ENCODE assay signal across 8 mouse cellular contexts in genomic region chr7:80171345-80171744, GRCm38 (mm10). TPM values are rescaled to one million over a fixed set of nuclear protein-coding genes. Genes with fewer than 3 reads are reported as not detected.
DNase-seq lines count a peak whose midpoint lies in the region; ATAC-seq and TF ChIP-seq lines count a peak whose summit lies in the region.

No protein-coding gene starts in this region.

- peak overlapping the region; percentile 9; the same call in 1 of the 2 replicates for H3K27ac ChIP-seq in kidney, postnatal 0 days
- H3K27ac ChIP-seq in intestine, postnatal 0 days (ENCODE audit: low read depth, low read length), result peak overlapping the region; percentile 73; the same call in 1 of the 2 replicates
- H3K27ac ChIP-seq in midbrain, embryonic 16.5 days (ENCODE audit: low read length), result peak overlapping the region; percentile 61; the same call in 1 of the 2 replicates

- no peak overlapping the region for H3K4me3 ChIP-seq in kidney, postnatal 0 days (replicated peaks; ENCODE audit: low read depth, low read length)
- no peak overlapping the region for H3K4me3 ChIP-seq in intestine, postnatal 0 days (ENCODE audit: low read depth, low read length)
- H3K4me3 ChIP-seq in midbrain, embryonic 16.5 days (ENCODE audit: low read depth, low read length), result no peak overlapping the region

- no peaks in the 10 kb centered on the region for H3K36me3 ChIP-seq in kidney, postnatal 0 days (ENCODE audit: insufficient read depth, low read length)
- no peaks in the 10 kb centered on the region for H3K36me3 ChIP-seq in intestine, postnatal 0 days (ENCODE audit: control insufficient read depth, insufficient read depth)
- no peaks in the 10 kb centered on the region for H3K36me3 ChIP-seq in midbrain, embryonic 16.5 days (ENCODE audit: control insufficient read depth, insufficient read depth, low read length)

- no peaks in the 10 kb centered on the region for H3K9me3 ChIP-seq in kidney, postnatal 0 days (replicated peaks; ENCODE audit: low read length)
- no peaks in the 10 kb centered on the region for H3K9me3 ChIP-seq in intestine, postnatal 0 days (ENCODE audit: control insufficient read depth)
- no peaks in the 10 kb centered on the region for H3K9me3 ChIP-seq in midbrain, embryonic 16.5 days (replicated peaks; ENCODE audit: control insufficient read depth, low read length, poor library complexity, severe bottlenecking)

- no peaks in the 10 kb centered on the region for H3K27me3 ChIP-seq in kidney, postnatal 0 days (ENCODE audit: insufficient read depth, low read length)
- no peaks in the 10 kb centered on the region for H3K27me3 ChIP-seq in intestine, postnatal 0 days (replicated peaks; ENCODE audit: control insufficient read depth, insufficient read depth, low read length)
- no peaks in the 10 kb centered on the region for H3K27me3 ChIP-seq in midbrain, embryonic 16.5 days (ENCODE audit: control insufficient read depth, insufficient read depth, low read depth, low read length)

- 0 out of 2 replicates have a peak, but pooled peaks cover 3% of the 10 kb centered on the region for H3K4me1 ChIP-seq in kidney, postnatal 0 days (replicated peaks; ENCODE audit: insufficient read depth, low read length)
- H3K4me1 ChIP-seq in intestine, postnatal 0 days (replicated peaks; ENCODE audit: control insufficient read depth, insufficient read depth, low read length), result peaks cover 10% of the 10 kb centered on the region; the same call in 1 of the 2 replicates
- 0 out of 2 replicates have a peak, but pooled peaks cover 5% of the 10 kb centered on the region for H3K4me1 ChIP-seq in midbrain, embryonic 16.5 days (ENCODE audit: control insufficient read depth, insufficient read depth, low read length)

- no peak overlapping the region for H3K9ac ChIP-seq in kidney, postnatal 0 days (ENCODE audit: low read depth, low read length)
- H3K9ac ChIP-seq in intestine, postnatal 0 days (ENCODE audit: low read depth, low read length), result no peak overlapping the region
- H3K9ac ChIP-seq in midbrain, embryonic 16.5 days (ENCODE audit: low read depth, low read length), result no peak overlapping the region; the same call in 1 of the 2 replicates

- peak; percentile 56 for DNase-seq in kidney, postnatal 0 days (ENCODE audit: low spot score)
- no peak for DNase-seq in kidney, adult 18-20 months
- peak; percentile 78 for DNase-seq in adrenal gland, postnatal 10 days
- no peak for DNase-seq in urinary bladder, adult 2 months (ENCODE audit: low spot score)
- no peak for DNase-seq in embryo, embryonic 11 days

- 28% methylated on average over 8 of the region's 8 CpGs for WGBS in kidney, postnatal 0 days
- 48% methylated on average over 8 of the region's 8 CpGs for WGBS in intestine, postnatal 0 days
- 38% methylated on average over 8 of the region's 8 CpGs for WGBS in midbrain, embryonic 16.5 days

- H3K4me2 ChIP-seq in kidney, postnatal 0 days (ENCODE audit: low read length), result no peak overlapping the region
- no peak overlapping the region for H3K4me2 ChIP-seq in intestine, postnatal 0 days (replicated peaks; ENCODE audit: low read depth)
- H3K4me2 ChIP-seq in midbrain, embryonic 16.5 days (ENCODE audit: low read length), result no peak overlapping the region

- no peak for TF ChIP-seq CTCF in kidney, postnatal 0 days (IDR thresholded peaks at IDR 0.05; ENCODE audit: low read depth)
- 0 out of 2 replicates have a peak, but pooled peaks have one; percentile 13 for TF ChIP-seq CTCF in intestine, postnatal 0 days (IDR thresholded peaks at IDR 0.05; ENCODE audit: low read depth)

- ATAC-seq in kidney, postnatal 0 days (replicated peaks; ENCODE audit: low FRiP score, low read depth), result no peak
- ATAC-seq in frontal cortex, adult (ENCODE audit: low TSS enrichment), result peak; percentile 31; the same call in 1 of the 2 replicates
- no peak for ATAC-seq in intestine, postnatal 0 days
- ATAC-seq in midbrain, embryonic 16.5 days, result peak; percentile 45

RNA-seq across cellular contexts. Expression of gene Sema4b, which starts 15.3 kb away (rescaled TPM):
- 20.7 and 21.2 TPM in 2 replicates for polyA plus RNA-seq in kidney, postnatal 0 days (2015; fragmentation: Nextera tagmentation; extraction: Ambion mirVana)
- total RNA-seq in adrenal gland, postnatal 10 days (2021), result 10 to 100 TPM; 39.0 to 44.3 TPM
- 23.1 and 25.1 TPM in 2 replicates for polyA plus RNA-seq in intestine, postnatal 0 days (2015; fragmentation: Nextera tagmentation; extraction: Ambion mirVana)
- polyA plus RNA-seq in midbrain, embryonic 16.5 days (2015; fragmentation: Nextera tagmentation; extraction: Ambion mirVana), result 25.2 and 25.3 TPM in 2 replicates
- 15.8 and 27.2 TPM in 2 replicates for polyA plus RNA-seq in urinary bladder, adult 2 months (2012; rRNA removed)

RNA-seq across cellular contexts. Expression of gene Idh2, which starts 56.2 kb away (rescaled TPM):
- polyA plus RNA-seq in kidney, postnatal 0 days (2015; fragmentation: Nextera tagmentation; extraction: Ambion mirVana), result 630 and 689 TPM in 2 replicates
- 100 to 1,000 TPM; 386 to 496 TPM for total RNA-seq in adrenal gland, postnatal 10 days (2021)
- polyA plus RNA-seq in intestine, postnatal 0 days (2015; fragmentation: Nextera tagmentation; extraction: Ambion mirVana), result 185 and 190 TPM in 2 replicates
- 210 and 224 TPM in 2 replicates for polyA plus RNA-seq in midbrain, embryonic 16.5 days (2015; fragmentation: Nextera tagmentation; extraction: Ambion mirVana)
- 86.8 and 101 TPM in 2 replicates for polyA plus RNA-seq in urinary bladder, adult 2 months (2012; rRNA removed)

Comparison
In these comparisons a context has a peak if more than half of its experiments do, and no peak if none do; other contexts are left out.
1. DNase-seq: peak in kidney, postnatal 0 days (single experiment) and adrenal gland, postnatal 10 days (single experiment); none in kidney, adult 18-20 months (single experiment), urinary bladder, adult 2 months (single experiment) and embryo, embryonic 11 days (single experiment).
2. ATAC-seq: peak in frontal cortex, adult (single experiment) and midbrain, embryonic 16.5 days (single experiment); none in kidney, postnatal 0 days (single experiment) and intestine, postnatal 0 days (single experiment).
3. H3K27ac ChIP-seq: peak in every context shown above with its lines; median percentile 73 in intestine, postnatal 0 days; 61 in midbrain, embryonic 16.5 days; 9 in kidney, postnatal 0 days.